Mouse (Mus musculus): ENCODE data around the gene Parp1.

- TF ChIP-seq CEBPB (IDR thresholded peaks at IDR 0.05; ENCODE audit: insufficient read depth, poor library complexity, severe bottlenecking) = no peak
- no peak for TF ChIP-seq USF1 (IDR thresholded peaks at IDR 0.05; ENCODE audit: low read depth)
- TF ChIP-seq POLR2A (IDR thresholded peaks at IDR 0.05; ENCODE audit: insufficient read length, low read depth) = no peak
- TF ChIP-seq REST (IDR thresholded peaks at IDR 0.05; ENCODE audit: insufficient read depth, insufficient read length) = no peak
- no peak for TF ChIP-seq MYOD1 (IDR thresholded peaks at IDR 0.05; ENCODE audit: control insufficient read depth in 1 of 3, insufficient read length in 2 of 3, low read depth in 2 of 3)
- no peak for TF ChIP-seq SRF (IDR thresholded peaks at IDR 0.05; ENCODE audit: control insufficient read depth, insufficient read length, low read depth)
- no peak for TF ChIP-seq E2F4 (IDR thresholded peaks at IDR 0.05; ENCODE audit: insufficient read depth)
- TF ChIP-seq POLR2AphosphoS2 (IDR thresholded peaks at IDR 0.05; ENCODE audit: insufficient read length, low read depth) = no peak
Observed at GRCm38 (mm10) chr1:180547751-180548669, 20.7 kb upstream of the Parp1 start.

Measured in myocyte (in vitro differentiated cells).